Mouse (Mus musculus) small intestine, adult 2 months (tissue): ENCODE measurements at regions not wholly inside any gene's neighbourhood (a gene's known extent, or its start where the extent isn't known, plus 50 kb on each side); places are given as distances from the start of the nearest gene placed in this dataset.

ENCODE experiments used
- CTCF ChIP-seq: fragments of 200-500 bp; IDR thresholded peaks from 2 replicates; pipeline ENCODE4 v1.5.1; 2012; ENCODE audit warnings: low read depth, mild to moderate bottlenecking, control low read depth, inconsistent platforms, low read length, moderate library complexity, mixed read lengths; ENCODE audit not compliant: insufficient replicate concordance, insufficient read length; ENCODE audit errors: extremely low read depth
- POLR2A ChIP-seq: fragments of 200-500 bp; IDR thresholded peaks from 2 replicates; pipeline ENCODE4 v1.6.1; 2012; ENCODE audit warnings: low read depth, mild to moderate bottlenecking, control low read depth, inconsistent platforms, low read length, moderate library complexity

DNA sequence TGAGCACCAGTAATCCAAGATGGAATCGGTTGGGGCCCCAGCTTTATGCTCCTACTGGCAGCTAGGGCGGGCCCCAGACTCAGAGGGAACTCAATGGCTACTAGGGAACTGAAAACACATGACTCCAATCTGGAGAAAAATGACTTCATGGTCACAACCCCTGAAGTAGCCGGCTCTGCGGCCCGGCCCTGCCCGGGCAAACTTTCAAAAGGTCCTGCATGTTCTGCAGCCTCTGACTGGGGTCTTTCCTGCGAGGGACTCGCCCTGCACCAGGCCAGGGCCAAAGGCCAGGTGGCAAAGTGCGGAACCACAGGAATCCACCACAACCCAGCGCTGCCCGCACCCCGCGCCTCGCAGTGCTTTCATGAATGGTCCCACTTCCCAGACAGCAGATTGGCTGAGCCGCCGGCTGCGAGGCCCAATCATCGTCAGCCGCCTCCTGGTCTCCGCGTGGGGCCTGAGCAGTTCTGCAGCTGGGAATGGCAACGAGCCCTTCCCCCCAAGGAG, 91.0 kb upstream of the Ccnd1 start:
- no peak for TF ChIP-seq CTCF
- TF ChIP-seq POLR2A = no peak
